Mouse (Mus musculus) heart, embryonic 14.5 days (tissue): ENCODE data around the gene Irf1. TPM values are rescaled to one million over a fixed set of nuclear protein-coding genes. Genes with fewer than 3 reads are reported as not detected.

ENCODE experiments used
- ATAC-seq: fragments of 200-750 bp; cut with Nextera tagmentation; 2 replicates; pipeline ENCODE4 v1.8.0; 2017; ENCODE audit warnings: low read depth, moderate TSS enrichment; ENCODE audit not compliant: insufficient number of reproducible peaks, insufficient read depth, low FRiP score
- H3K27ac ChIP-seq, 2 experiments: fragments of 200-500 bp in 1 of 2; fragments of 300-500 bp in 1 of 2; sonication (generic) in 1 of 2; replicated peaks in 1 of 2; 2 replicates each; pipeline ENCODE4 v1.5.1; 2012 to 2014; ENCODE audit warnings: low read depth in 2 of 2, low read length in 2 of 2, control low read depth in 1 of 2, mild to moderate bottlenecking in 1 of 2, mixed read lengths in 1 of 2; ENCODE audit not compliant: control insufficient read depth in 1 of 2, insufficient read depth in 1 of 2
- H3K27me3 ChIP-seq: fragments of 300-500 bp; sonication (generic); 2 replicates; pipeline ENCODE4 v1.6.1; 2014; ENCODE audit warnings: mild to moderate bottlenecking, low read length, control low read depth; ENCODE audit not compliant: control insufficient read depth, insufficient read depth
- H3K36me3 ChIP-seq: fragments of 300-500 bp; sonication (generic); 2 replicates; pipeline ENCODE4 v1.6.1; 2014; ENCODE audit warnings: mild to moderate bottlenecking, control low read depth, low read length, mixed read lengths; ENCODE audit not compliant: control insufficient read depth, insufficient read depth
- H3K4me1 ChIP-seq, 2 experiments: fragments of 200-500 bp in 1 of 2; fragments of 300-500 bp in 1 of 2; sonication (generic) in 1 of 2; 2 replicates each; pipeline ENCODE4 v1.6.1; 2012 to 2014; ENCODE audit warnings: low read length in 2 of 2, control low read depth in 1 of 2, mixed read lengths in 1 of 2; ENCODE audit not compliant: control insufficient read depth in 2 of 2, insufficient read depth in 2 of 2
- H3K4me2 ChIP-seq: fragments of 300-500 bp; sonication (generic); 2 replicates; pipeline ENCODE4 v1.6.1; 2014; ENCODE audit warnings: mild to moderate bottlenecking, low read length
- H3K4me3 ChIP-seq, 2 experiments: fragments of 200-500 bp in 1 of 2; fragments of 300-500 bp in 1 of 2; sonication (generic) in 1 of 2; 2 replicates each; pipeline ENCODE4 v1.5.1; 2012 to 2014; ENCODE audit warnings: low read length in 2 of 2, mild to moderate bottlenecking in 2 of 2, control low read depth in 1 of 2, low read depth in 1 of 2, moderate library complexity in 1 of 2; ENCODE audit not compliant: control insufficient read depth in 1 of 2, insufficient read depth in 1 of 2
- H3K9ac ChIP-seq: fragments of 300-500 bp; sonication (generic); 2 replicates; pipeline ENCODE4 v1.6.1; 2014; ENCODE audit warnings: mild to moderate bottlenecking, low read length
- H3K9me3 ChIP-seq: fragments of 300-500 bp; sonication (generic); 2 replicates; pipeline ENCODE4 v1.6.1; 2016; ENCODE audit warnings: low read length, control low read depth; ENCODE audit not compliant: control insufficient read depth
- WGBS: fragments of 180-500 bp; shearing (Covaris S2); extraction: QIAGEN DNeasy Blood & Tissue Kit; methylation state at CpG from one replicate; pipeline ENCODE4 v1.1.7; 2014; 5-methylcytosine and 5-hydroxymethylcytosine counted together
- polyA plus RNA-seq: library from polyadenylated mRNA; unstranded; fragments of >200 nt; fragmentation: Nextera tagmentation; extraction: Ambion mirVana; gene quantifications from 2 replicates; pipeline ENCODE4 v1.2.1, GENCODE M21; 2014

Gene Irf1
- polyA plus RNA-seq, 1 experiment from 2014 or later, result 9.3 TPM

GRCm38 (mm10) chr11:53777736-53778135 lies 7.9 kb downstream of the Irf1 start:
- Histone ChIP-seq H3K27me3 (no peaks in the 10 kb centered on the region), H3K9me3 (no peaks in the 10 kb centered on the region), H3K27ac (no peak overlapping the region), H3K9ac (no peak overlapping the region), H3K4me1 (0 out of 4 replicates have a peak, but pooled peaks cover 0 to 3% of the 10 kb centered on the region in 2 experiments), H3K36me3 (peaks cover 53% of the 10 kb centered on the region), H3K4me2 (no peak overlapping the region), H3K4me3 (no peak overlapping the region)
- no peak for ATAC-seq
- WGBS, result 66% methylated on average over 5 of the region's 5 CpGs

GRCm38 (mm10) chr11:53778455-53778854 lies 8.6 kb downstream of the Irf1 start:
- 77% methylated on average over 5 of the region's 5 CpGs for WGBS
- Histone ChIP-seq H3K27ac (no peak overlapping the region), H3K9ac (no peak overlapping the region), H3K27me3 (no peaks in the 10 kb centered on the region), H3K4me1 (0 out of 4 replicates have a peak, but pooled peaks cover 0 to 3% of the 10 kb centered on the region in 2 experiments), H3K36me3 (peaks cover 48% of the 10 kb centered on the region), H3K4me2 (no peak overlapping the region), H3K9me3 (no peaks in the 10 kb centered on the region), H3K4me3 (no peak overlapping the region)
- no peak for ATAC-seq

- 67% methylated on average over 2 of the region's 2 CpGs for WGBS
- H3K9me3 ChIP-seq, result no peaks in the 10 kb centered on the region
These were observed 10.0 kb downstream of the Irf1 start for GRCm38 (mm10) chr11:53779808-53780207.

GRCm38 (mm10) chr11:53780262-53780661 lies 10.4 kb downstream of the Irf1 start:
- Histone ChIP-seq H3K4me2 (no peak overlapping the region), H3K4me1 (0 out of 4 replicates have a peak, but pooled peaks cover 0 to 3% of the 10 kb centered on the region in 2 experiments), H3K27me3 (no peaks in the 10 kb centered on the region), H3K4me3 (no peak overlapping the region), H3K36me3 (peaks cover 30% of the 10 kb centered on the region), H3K9ac (no peak overlapping the region), H3K27ac (no peak overlapping the region), H3K9me3 (no peaks in the 10 kb centered on the region)
- 56% methylated on average over 3 of the region's 3 CpGs for WGBS
- no peak for ATAC-seq

More at GRCm38 (mm10) chr11:53779808-53780207, 10.0 kb downstream of the Irf1 start:
- H3K9ac ChIP-seq, result no peak overlapping the region
- H3K27me3 ChIP-seq, result no peaks in the 10 kb centered on the region
- no peak overlapping the region for H3K4me2 ChIP-seq
- no peak overlapping the region for H3K27ac ChIP-seq
- no peak overlapping the region for H3K4me3 ChIP-seq
- H3K36me3 ChIP-seq, result peaks cover 34% of the 10 kb centered on the region
- ATAC-seq, result no peak
- 0 out of 4 replicates have a peak, but pooled peaks cover 0 to 3% of the 10 kb centered on the region in 2 experiments for H3K4me1 ChIP-seq

- Histone ChIP-seq H3K27me3 (no peaks in the 10 kb centered on the region), H3K36me3 (peaks cover 21% of the 10 kb centered on the region), H3K9ac (no peak overlapping the region), H3K4me3 (no peak overlapping the region), H3K4me1 (0 out of 4 replicates have a peak, but pooled peaks cover 0 to 3% of the 10 kb centered on the region in 2 experiments), H3K27ac (no peak overlapping the region), H3K9me3 (no peaks in the 10 kb centered on the region), H3K4me2 (no peak overlapping the region)
- 81% methylated on average over 4 of the region's 4 CpGs for WGBS
- ATAC-seq, result no peak
These were observed 11.5 kb downstream of the Irf1 start for GRCm38 (mm10) chr11:53781201-53781775.

GRCm38 (mm10) chr11:53781964-53782363 lies 12.2 kb downstream of the Irf1 start:
- no peak for ATAC-seq
- Histone ChIP-seq H3K9ac (no peak overlapping the region), H3K4me2 (no peak overlapping the region), H3K27me3 (no peaks in the 10 kb centered on the region), H3K4me1 (0 out of 4 replicates have a peak, but pooled peaks cover 0 to 3% of the 10 kb centered on the region in 2 experiments), H3K9me3 (no peaks in the 10 kb centered on the region), H3K36me3 (peaks cover 14% of the 10 kb centered on the region), H3K27ac (no peak overlapping the region), H3K4me3 (no peak overlapping the region)
- WGBS, result 83% methylated on average over 7 of the region's 7 CpGs

GRCm38 (mm10) chr11:53783288-53783687 lies 13.5 kb downstream of the Irf1 start:
- WGBS, result 86% methylated on average over 9 of the region's 9 CpGs
- 0 out of 2 replicates have a peak, but pooled peaks cover 2% of the 10 kb centered on the region for H3K36me3 ChIP-seq

More at GRCm38 (mm10) chr11:53783288-53783687, 13.5 kb downstream of the Irf1 start:
- Histone ChIP-seq H3K4me3 (no peak overlapping the region), H3K9ac (no peak overlapping the region), H3K27me3 (no peaks in the 10 kb centered on the region), H3K9me3 (no peaks in the 10 kb centered on the region), H3K27ac (no peak overlapping the region), H3K4me1 (0 out of 4 replicates have a peak, but pooled peaks cover 0 to 3% of the 10 kb centered on the region in 2 experiments), H3K4me2 (no peak overlapping the region)
- ATAC-seq, result no peak
